Mouse (Mus musculus): ENCODE data around the gene Tapbpl.

DNA sequence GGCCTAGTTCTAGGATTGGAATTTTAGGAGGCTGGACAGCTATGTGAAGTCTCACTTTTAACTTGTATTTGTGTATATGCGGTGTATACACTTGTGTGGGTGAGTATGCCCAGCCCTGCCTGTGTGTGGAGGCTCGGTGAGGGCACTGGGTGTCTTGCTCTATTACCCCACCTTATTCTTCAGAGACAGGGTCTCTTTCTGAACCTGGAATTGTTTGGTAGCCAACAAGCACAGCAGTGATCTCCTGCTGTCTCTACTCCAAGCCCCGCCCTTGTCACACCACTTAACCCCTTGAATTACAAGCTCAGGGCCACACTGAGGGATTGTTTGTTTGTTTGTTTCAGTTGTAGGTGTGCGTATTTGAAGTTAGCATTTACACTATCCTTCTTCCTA is 381 bp upstream of the Tapbpl start:
- no peak for TF ChIP-seq POLR2A (IDR thresholded peaks at IDR 0.05; ENCODE audit: low read depth, low read length)
- TF ChIP-seq CTCF (IDR thresholded peaks at IDR 0.05; ENCODE audit: extremely low read depth, insufficient read length, insufficient replicate concordance, low read depth, low read length): no peak
